Mouse (Mus musculus) lung, postnatal 0 days (tissue): ENCODE measurements around the gene Asic3.

ENCODE experiments used
- CTCF ChIP-seq: IDR thresholded peaks from 2 replicates; pipeline ENCODE4 v1.5.1; 2016; ENCODE audit warnings: antibody characterized with exemption, mild to moderate bottlenecking
- EP300 ChIP-seq: IDR thresholded peaks from 2 replicates; pipeline ENCODE4 v1.6.1; 2016; ENCODE audit warnings: antibody characterized with exemption, mild to moderate bottlenecking, control low read depth

DNA sequence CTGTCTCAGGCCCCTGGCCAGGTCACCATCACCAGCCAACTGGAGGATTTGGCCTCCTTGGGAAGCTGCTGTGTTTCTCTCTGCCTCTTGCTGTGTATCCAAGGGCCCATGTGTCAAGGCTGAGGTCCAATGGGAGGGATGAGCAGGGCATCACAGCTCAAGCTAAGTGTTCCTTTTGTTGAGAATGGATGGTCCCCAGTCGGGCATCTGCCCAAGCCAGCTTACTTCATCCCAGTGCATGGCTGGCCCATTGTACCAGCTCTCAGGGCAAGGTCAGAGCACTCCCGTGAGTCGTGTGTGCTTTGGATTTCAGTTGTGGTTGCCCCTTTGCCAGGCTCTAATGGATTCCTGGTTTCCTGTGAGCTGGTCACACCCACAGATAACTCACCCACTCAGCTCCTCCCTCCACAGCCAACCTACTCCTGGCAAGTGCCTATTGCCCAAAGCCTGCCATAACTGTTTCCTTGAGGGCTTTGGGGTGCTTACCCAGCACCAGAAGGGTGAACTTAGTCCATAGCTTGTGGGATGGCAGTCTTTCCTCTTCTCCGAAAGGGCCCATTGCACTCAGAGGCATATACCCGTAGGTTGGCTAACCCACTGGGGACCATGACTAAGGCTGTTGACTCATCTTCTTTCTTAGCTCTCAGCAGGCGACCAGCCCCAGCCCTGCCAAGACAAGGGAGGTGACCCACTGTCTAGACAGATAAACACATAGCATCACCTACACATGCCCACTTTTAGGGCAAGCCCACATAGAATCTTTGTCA lies 8.4 kb upstream of the Asic3 start:
- TF ChIP-seq EP300 (no peak), CTCF (no peak)
